Mouse (Mus musculus) lung, embryonic 16.5 days (tissue): ENCODE measurements around the gene En1. TPM values are rescaled to one million over a fixed set of nuclear protein-coding genes. Genes with fewer than 3 reads are reported as not detected.

Experiments
- ATAC-seq: fragments of 200-750 bp; cut with Nextera tagmentation; 2 replicates; pipeline ENCODE4 v1.8.0; 2017; ENCODE audit warnings: low read depth, mild to moderate bottlenecking, moderate library complexity
- H3K27ac ChIP-seq: fragments of 300-500 bp; sonication (generic); 2 replicates; pipeline ENCODE4 v1.5.1; 2014; ENCODE audit warnings: mild to moderate bottlenecking, control low read depth, low read length
- H3K27me3 ChIP-seq: fragments of 300-500 bp; sonication (generic); 2 replicates; pipeline ENCODE4 v1.6.1; 2014; ENCODE audit warnings: low read depth, low read length, mixed read lengths; ENCODE audit not compliant: control insufficient read depth, insufficient read depth
- H3K36me3 ChIP-seq: fragments of 300-500 bp; sonication (generic); 2 replicates; pipeline ENCODE4 v1.6.1; 2014; ENCODE audit warnings: low read length; ENCODE audit not compliant: control insufficient read depth, insufficient read depth
- H3K4me1 ChIP-seq: fragments of 300-500 bp; sonication (generic); replicated peaks from 2 replicates; pipeline ENCODE4 v1.6.1; 2014; ENCODE audit warnings: low read length, mixed read lengths; ENCODE audit not compliant: control insufficient read depth, insufficient read depth
- H3K4me2 ChIP-seq: fragments of 300-500 bp; sonication (generic); 2 replicates; pipeline ENCODE4 v1.6.1; 2014; ENCODE audit warnings: low read depth, low read length, control low read depth
- H3K4me3 ChIP-seq: fragments of 300-500 bp; sonication (generic); 2 replicates; pipeline ENCODE4 v1.5.1; 2014; ENCODE audit warnings: mild to moderate bottlenecking, low read length, control low read depth
- H3K9ac ChIP-seq: fragments of 300-500 bp; sonication (generic); 2 replicates; pipeline ENCODE4 v1.6.1; 2014; ENCODE audit warnings: low read length, control low read depth
- H3K9me3 ChIP-seq: fragments of 300-500 bp; sonication (generic); 2 replicates; pipeline ENCODE4 v1.6.1; 2016; ENCODE audit warnings: low read length; ENCODE audit not compliant: control insufficient read depth
- WGBS: fragments of 180-500 bp; shearing (Covaris S2); extraction: QIAGEN DNeasy Blood & Tissue Kit; methylation state at CpG from one replicate; pipeline ENCODE4 v1.1.7; 2014; 5-methylcytosine and 5-hydroxymethylcytosine counted together
- polyA plus RNA-seq: library from polyadenylated mRNA; unstranded; fragments of >200 nt; fragmentation: Nextera tagmentation; extraction: Ambion mirVana; gene quantifications from 2 replicates; pipeline ENCODE4 v1.2.1, GENCODE M21; 2015

Gene En1
- polyA plus RNA-seq, 1 experiment from 2014 or later = 0.08 TPM

DNA sequence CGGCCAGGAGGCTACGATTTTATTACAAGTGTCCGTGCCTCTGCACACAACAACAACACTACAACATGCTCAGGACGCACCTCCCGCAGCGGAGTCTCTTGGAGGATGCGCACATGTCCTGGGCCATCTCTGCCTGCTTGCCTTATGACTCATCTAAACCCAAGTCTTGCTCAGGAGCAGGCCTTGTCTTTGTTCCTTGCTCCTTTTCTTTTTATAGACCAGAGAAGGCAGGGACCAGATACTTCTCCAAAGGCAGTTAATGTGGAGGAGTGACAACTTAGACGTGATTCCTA lies 2.9 kb downstream of the En1 start:
- ATAC-seq = no peak
- no peak overlapping the region for H3K9ac ChIP-seq
- H3K4me1 ChIP-seq = peaks cover 15% of the 10 kb centered on the region
- H3K27me3 ChIP-seq = peaks cover 89% of the 10 kb centered on the region
- 5% methylated on average over 8 of the region's 8 CpGs for WGBS
- H3K36me3 ChIP-seq = no peaks in the 10 kb centered on the region
- H3K4me2 ChIP-seq = no peak overlapping the region
- H3K4me3 ChIP-seq = no peak overlapping the region
- H3K9me3 ChIP-seq = no peaks in the 10 kb centered on the region
- no peak overlapping the region for H3K27ac ChIP-seq

DNA sequence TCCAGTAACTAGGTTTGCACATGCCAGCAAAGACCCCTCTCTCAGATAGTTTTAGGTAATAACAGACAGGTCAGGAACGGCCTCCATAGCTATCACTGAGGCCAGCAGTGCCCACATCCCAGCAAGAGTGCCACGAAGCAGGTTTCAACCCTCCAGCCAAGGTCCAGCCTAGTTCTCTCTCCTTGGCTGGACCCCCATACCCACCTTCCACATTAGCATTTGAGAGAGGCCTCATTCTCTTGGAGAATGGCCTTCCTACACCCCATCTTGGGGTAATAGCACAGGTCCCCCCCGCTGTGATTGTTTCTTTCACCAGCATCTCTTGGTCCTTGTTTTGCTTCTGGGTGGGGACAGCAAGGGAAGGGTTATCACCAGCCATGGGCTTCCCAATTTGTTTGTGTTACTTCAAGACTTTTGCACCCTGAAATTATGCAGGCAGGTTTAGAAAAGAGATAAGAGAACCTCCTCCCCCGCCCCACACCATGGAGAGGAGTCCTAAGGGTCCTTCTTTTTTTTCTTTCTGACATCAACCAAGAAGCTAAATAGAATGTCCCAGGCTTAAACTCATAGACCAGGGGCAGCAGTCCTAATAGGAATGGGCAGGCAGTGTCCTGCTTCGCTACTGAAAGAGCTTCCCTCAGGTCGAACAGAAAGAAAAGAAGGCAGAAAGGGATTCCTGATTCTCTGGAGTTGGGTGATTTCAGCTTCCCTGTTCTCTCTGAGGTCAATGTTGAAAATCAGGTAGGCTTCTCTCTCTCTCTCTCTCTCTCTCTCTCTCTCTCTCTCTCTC lies 3.5 kb downstream of the En1 start:
- Histone ChIP-seq H3K4me3 (no peak overlapping the region), H3K4me1 (peaks cover 15% of the 10 kb centered on the region), H3K27ac (no peak overlapping the region), H3K9me3 (no peaks in the 10 kb centered on the region), H3K27me3 (peaks cover 89% of the 10 kb centered on the region), H3K9ac (no peak overlapping the region), H3K36me3 (no peaks in the 10 kb centered on the region), H3K4me2 (no peak overlapping the region)
- WGBS = 5% methylated on average over 6 of the region's 6 CpGs
- no peak for ATAC-seq

DNA sequence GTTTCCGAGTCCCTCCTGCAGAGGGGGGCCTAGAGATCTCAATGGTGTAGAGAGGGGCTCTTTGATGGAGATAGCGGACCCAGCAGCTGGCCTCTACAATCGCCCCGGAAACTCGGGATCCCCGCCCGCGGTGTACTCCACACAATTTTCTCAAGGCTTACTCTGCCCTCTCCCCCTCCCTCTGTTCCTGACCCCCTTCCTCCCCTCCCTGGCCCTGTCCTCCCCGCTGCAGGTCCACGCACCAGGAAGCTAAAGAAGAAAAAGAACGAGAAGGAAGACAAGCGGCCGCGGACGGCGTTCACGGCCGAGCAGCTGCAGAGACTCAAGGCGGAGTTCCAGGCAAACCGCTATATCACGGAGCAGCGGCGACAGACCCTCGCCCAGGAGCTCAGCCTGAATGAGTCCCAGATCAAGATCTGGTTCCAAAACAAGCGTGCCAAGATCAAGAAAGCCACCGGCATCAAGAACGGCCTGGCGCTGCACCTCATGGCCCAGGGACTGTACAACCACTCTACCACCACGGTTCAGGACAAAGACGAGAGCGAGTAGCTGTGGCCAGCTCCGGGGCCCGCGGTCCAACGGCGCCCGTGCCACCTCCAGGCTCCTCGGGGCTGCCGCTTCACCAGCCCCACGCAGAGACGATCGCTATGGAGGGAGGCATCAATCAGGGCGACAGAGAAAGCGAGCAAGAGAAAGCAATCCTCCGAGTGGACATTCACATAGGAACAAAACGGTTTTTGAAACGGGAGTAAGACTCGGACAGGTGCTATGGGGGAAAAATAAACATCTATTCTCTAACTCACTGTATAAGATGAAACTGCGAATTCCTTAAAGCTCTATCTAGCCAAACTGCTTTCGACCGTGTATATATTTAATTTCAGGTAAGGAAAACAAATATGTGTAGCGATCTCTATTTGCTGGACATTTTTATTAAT lies 4.7 kb downstream of the En1 start:
- H3K27ac ChIP-seq = no peak overlapping the region
- H3K4me2 ChIP-seq = no peak overlapping the region
- H3K36me3 ChIP-seq = no peaks in the 10 kb centered on the region
- no peaks in the 10 kb centered on the region for H3K9me3 ChIP-seq
- peaks cover 91% of the 10 kb centered on the region for H3K27me3 ChIP-seq
- ATAC-seq = no peak
- WGBS = under 1% methylated on average over 51 of the region's 52 CpGs
- H3K4me1 ChIP-seq = peaks cover 15% of the 10 kb centered on the region
- no peak overlapping the region for H3K9ac ChIP-seq
- peak overlapping the region; percentile 5; the same call in 1 of the 2 replicates for H3K4me3 ChIP-seq

DNA sequence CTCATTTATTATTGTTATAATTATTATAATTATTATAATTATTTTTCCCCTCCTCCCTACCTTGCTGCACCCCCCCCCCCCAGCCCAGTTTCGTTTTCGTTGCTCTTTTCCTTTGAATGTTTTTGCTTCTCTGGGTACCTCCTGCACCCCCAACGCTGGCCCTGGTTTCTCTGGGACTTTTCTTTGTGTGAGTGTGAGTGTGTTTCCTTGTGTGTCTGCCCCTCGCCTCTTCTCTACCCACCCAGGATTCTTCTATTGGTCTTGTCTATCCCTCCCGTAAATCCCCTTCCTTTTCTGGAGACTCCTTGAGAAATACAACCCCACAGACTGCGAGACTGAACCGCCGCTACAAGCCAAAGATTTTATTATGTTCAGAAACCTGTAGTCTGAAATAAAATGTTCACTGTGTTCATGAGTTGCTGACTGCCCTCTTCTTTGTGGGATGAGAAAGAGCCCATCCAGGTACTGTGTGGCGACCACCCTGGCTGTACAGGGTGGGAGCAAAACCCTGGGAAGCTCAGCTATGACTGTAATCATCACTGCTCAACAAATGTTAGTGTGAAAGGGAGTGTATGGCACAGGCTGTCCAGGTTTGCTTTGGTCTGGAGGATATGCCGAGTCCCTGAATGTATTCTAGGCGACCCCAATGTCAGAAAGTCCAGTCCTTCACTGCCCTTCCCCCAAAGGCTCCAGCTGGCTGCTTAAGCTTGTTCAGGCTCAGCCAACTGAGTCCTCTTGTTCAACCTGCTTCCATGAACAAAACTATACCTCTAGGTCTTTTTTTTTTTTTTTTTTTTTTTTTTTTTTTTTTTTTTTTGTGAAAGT lies 5.6 kb downstream of the En1 start:
- Histone ChIP-seq H3K4me2 (no peak overlapping the region), H3K9me3 (no peaks in the 10 kb centered on the region), H3K4me3 (no peak overlapping the region), H3K4me1 (peaks cover 10% of the 10 kb centered on the region), H3K27me3 (peaks cover 94% of the 10 kb centered on the region), H3K27ac (no peak overlapping the region), H3K36me3 (no peaks in the 10 kb centered on the region), H3K9ac (no peak overlapping the region)
- no peak for ATAC-seq
- 10% methylated on average over 11 of the region's 11 CpGs for WGBS

DNA sequence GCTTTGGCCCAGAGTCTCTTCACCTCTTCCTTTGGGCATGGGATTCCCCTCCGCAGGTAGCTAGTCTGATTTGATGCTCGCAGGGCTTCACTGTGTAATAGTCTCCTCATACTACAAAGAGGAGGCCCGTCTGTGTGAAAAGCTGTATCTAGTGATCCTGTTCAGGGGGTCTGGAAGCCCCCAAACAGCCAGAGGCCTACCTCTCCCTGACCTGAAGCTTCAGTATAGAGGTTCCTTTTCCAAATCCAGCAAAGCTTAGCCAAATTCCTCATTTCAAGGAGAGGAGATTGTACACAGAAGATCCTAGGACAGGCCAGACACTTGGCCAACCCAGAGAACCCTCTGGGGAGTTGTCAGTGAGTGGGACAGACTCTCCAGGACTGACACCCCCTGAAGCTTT lies 6.2 kb downstream of the En1 start:
- Histone ChIP-seq H3K4me1 (peaks cover 3% of the 10 kb centered on the region), H3K27me3 (peaks cover 94% of the 10 kb centered on the region), H3K4me2 (no peak overlapping the region), H3K27ac (no peak overlapping the region), H3K9ac (no peak overlapping the region), H3K9me3 (no peaks in the 10 kb centered on the region), H3K36me3 (no peaks in the 10 kb centered on the region), H3K4me3 (no peak overlapping the region)
- 16% methylated on average over 3 of the region's 3 CpGs for WGBS
- no peak for ATAC-seq

DNA sequence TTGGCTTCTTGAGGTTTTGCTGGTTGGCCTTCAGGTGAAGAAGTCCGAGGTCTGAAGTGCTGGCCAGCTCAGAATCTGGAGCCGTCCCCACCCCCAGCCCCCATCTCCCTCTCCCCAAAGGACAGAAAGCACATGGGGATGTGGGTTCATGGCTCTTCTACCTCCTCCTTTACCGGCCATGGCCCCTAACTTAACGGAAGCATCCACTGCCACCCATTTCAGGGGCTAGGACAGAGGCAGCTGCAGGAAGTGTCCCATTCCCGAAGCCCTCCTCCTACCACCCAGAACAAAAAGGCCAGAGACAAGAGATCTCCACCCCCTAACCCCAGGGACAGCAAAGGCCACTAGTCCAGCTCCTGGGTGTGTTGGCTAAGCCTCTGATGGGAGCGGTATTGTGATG lies 7.4 kb downstream of the En1 start:
- Histone ChIP-seq H3K9ac (no peak overlapping the region), H3K4me1 (peaks cover 3% of the 10 kb centered on the region; the same call in 1 of the 2 replicates), H3K9me3 (no peaks in the 10 kb centered on the region), H3K27ac (no peak overlapping the region), H3K4me3 (no peak overlapping the region), H3K36me3 (no peaks in the 10 kb centered on the region), H3K4me2 (no peak overlapping the region), H3K27me3 (peaks cover 94% of the 10 kb centered on the region)
- WGBS = 2% methylated on average over 6 of the region's 6 CpGs
- ATAC-seq = no peak

DNA sequence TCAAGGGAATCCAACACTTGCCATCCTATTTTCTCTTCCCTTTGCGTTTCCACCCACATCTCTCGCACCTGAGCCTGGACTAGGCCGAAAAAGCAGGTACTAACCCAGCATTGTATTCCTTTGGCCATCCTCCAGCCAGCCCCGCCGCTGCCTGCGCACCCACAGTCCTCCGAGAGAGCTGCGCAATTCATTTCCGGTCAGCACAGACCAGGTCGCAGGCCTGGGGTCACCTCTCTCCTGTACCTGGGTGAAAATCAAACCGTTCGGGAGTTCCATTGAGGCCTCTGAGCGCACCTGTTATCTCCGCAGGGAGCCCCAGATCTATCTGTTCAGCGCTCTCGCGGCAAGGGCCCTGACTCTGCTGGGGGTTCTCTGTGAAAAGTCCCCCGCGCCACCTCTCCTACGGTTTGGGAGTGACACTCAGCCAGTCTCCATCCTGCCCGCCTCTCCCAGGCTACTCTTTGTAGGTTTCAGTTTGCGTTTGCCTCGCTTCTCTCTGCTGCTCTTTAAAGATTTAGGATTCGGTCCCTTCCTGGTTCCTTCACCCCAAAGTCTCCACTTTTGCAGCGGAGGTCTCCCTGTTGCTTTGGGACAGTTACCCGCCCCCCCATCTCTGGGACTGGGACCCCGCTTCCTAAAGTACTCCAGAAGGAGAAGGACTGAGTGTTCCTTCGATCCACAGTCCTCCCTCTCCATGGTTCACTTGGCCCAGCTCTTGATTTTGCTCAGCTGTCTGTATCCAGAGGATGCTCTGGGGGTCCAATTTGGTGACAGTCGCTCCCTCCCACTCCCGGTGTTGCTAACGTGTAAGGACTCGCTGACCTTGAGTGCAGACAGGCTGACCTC lies 11.5 kb downstream of the En1 start:
- H3K4me1 ChIP-seq = no peaks in the 10 kb centered on the region
- H3K9ac ChIP-seq = no peak overlapping the region
- ATAC-seq = no peak
- no peak overlapping the region for H3K4me3 ChIP-seq
- no peaks in the 10 kb centered on the region for H3K9me3 ChIP-seq
- no peak overlapping the region for H3K27ac ChIP-seq
- WGBS = 2% methylated on average over 32 of the region's 32 CpGs
- peaks cover 100% of the 10 kb centered on the region for H3K27me3 ChIP-seq
- H3K36me3 ChIP-seq = no peaks in the 10 kb centered on the region
- no peak overlapping the region for H3K4me2 ChIP-seq

DNA sequence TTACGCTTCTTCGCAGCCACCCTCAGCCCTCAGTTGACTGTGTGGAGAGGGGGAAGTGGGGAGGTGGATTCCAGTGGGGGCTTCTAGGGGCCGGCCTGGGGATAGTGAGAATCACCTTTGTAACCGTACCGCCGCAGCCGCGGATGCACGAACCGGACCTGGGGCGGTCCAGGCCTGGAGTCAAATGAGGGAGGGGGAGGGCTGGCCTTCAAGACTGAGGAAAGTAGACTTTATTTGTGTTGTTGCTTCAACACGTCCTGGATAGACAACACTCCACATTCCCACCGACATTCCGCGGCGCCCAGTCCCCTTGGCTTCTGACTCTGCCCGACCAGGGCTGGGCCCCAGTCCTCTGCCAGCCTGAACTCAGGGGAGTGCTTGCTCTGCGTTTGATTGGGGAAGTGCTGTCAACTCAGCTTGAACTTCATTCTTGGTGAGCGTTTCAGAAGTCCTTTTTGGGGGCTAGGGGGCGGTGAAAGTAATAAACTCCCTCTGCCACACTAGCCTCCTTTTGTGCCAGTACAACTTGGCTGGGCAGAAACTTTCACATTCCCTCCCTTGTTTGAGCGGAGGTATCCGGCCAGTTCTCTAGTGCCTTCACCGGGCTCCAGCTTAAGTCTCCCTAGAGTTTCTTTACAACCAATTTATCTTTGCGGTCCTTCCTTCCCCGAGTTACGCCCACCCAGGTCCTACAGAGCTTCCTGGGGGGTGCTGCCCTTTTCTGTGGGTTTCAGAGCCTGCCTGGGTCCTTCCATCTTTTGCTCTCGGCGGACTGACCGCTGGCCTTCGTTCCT lies 12.3 kb downstream of the En1 start:
- 2% methylated on average over 30 of the region's 30 CpGs for WGBS
- ATAC-seq = no peak
- Histone ChIP-seq H3K27me3 (peaks cover 91% of the 10 kb centered on the region), H3K27ac (no peak overlapping the region), H3K4me1 (no peaks in the 10 kb centered on the region), H3K9ac (no peak overlapping the region), H3K4me3 (no peak overlapping the region), H3K4me2 (no peak overlapping the region), H3K36me3 (no peaks in the 10 kb centered on the region), H3K9me3 (no peaks in the 10 kb centered on the region)
